Mouse (Mus musculus): ENCODE measurements around the gene Lamtor2. TPM values are rescaled to one million over a fixed set of nuclear protein-coding genes. Genes with fewer than 3 reads are reported as not detected.

Lamtor2 gene
- total and polyA plus RNA-seq, 2 experiments from 2014 or later, result 52.2 to 186 TPM

DNA sequence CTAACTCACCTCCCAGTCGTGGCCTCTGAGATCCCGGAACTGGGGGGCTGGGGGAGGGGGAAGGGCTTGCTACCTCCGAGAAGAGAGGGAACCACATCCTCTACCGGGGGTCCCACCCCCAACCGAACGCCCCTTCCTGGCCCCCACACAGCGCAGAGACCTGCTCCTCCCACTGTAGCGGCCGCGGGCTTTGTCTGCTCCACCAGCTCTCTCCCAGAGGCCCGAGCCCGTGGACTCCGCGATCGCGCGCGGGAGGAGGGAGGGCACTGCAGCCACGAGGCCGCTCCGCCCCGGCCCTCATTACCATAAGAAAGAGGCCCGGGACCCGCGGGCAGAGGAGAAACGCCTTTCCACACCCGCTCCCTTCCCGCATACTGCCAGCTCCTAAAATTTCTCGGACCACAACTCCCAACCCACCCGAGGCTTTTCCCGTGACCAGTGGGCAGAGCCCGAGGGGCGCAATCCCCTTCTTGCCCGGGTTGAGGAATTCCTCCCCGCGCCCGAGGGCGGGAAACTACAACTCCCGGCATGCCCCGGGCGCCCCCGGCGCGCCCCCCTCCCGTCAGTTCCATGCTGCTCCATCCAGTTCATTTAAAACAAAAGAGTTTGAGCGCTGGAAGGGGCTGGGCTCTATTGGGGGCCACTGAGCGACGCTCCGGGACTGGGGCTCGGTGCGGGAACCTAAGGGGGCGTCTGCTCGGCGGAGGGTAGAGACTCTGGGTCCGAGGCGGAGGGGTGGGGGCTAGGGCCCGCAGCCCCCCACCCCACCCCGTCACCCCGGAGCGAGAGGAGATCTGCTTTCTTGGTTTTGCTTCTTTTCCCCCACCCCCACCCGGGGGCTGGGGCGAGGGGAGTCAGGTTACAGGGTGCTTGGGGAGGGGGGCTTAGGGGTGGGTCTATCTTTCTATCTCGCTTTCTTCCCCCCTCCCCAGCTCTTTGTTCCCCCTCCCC, 21.3 kb downstream of the Lamtor2 start:
- Histone ChIP-seq H3K4me3 (ENCODE audit: low read depth, low read length) (peak overlapping the region; percentile 60), H3K4me2 (ENCODE audit: low read depth) (peak overlapping the region; percentile 78), H3K27me3 (ENCODE audit: insufficient read depth, low read length) (no peaks in the 10 kb centered on the region), H3K9me3 (ENCODE audit: low read length) (no peaks in the 10 kb centered on the region), H3K4me1 (ENCODE audit: insufficient read depth) (peaks cover 42% of the 10 kb centered on the region), H3K9ac (peak overlapping the region; percentile 100), H3K36me3 (ENCODE audit: insufficient read depth) (peaks cover 9% of the 10 kb centered on the region), H3K27ac (ENCODE audit: low read depth, low read length) (peak overlapping the region; percentile 99)
- no peak for TF ChIP-seq CTCF (IDR thresholded peaks at IDR 0.05; ENCODE audit: low read depth)
- ATAC-seq (peak; percentile 88), DNase-seq (peak; percentile 94)
- WGBS, result 1% methylated on average over 58 of the region's 63 CpGs

- Histone ChIP-seq H3K27me3 (ENCODE audit: insufficient read depth, low read length) (no peaks in the 10 kb centered on the region), H3K4me3 (ENCODE audit: low read depth, low read length) (peak overlapping the region; percentile 60), H3K4me2 (ENCODE audit: low read depth) (peak overlapping the region; percentile 78), H3K27ac (ENCODE audit: low read depth, low read length) (peak overlapping the region; percentile 99; the same call in 1 of the 2 replicates), H3K9ac (peak overlapping the region; percentile 100), H3K4me1 (ENCODE audit: insufficient read depth) (peaks cover 31% of the 10 kb centered on the region), H3K36me3 (ENCODE audit: insufficient read depth) (no peaks in the 10 kb centered on the region), H3K9me3 (ENCODE audit: low read length) (no peaks in the 10 kb centered on the region)
- 8% methylated on average over 11 of the region's 11 CpGs for WGBS
- DNase-seq, result no peak
- TF ChIP-seq CTCF (IDR thresholded peaks at IDR 0.05; ENCODE audit: low read depth), result no peak
- ATAC-seq, result no peak
Measured at GRCm38 (mm10) chr3:88530082-88530864, 22.6 kb downstream of the Lamtor2 start.

DNA sequence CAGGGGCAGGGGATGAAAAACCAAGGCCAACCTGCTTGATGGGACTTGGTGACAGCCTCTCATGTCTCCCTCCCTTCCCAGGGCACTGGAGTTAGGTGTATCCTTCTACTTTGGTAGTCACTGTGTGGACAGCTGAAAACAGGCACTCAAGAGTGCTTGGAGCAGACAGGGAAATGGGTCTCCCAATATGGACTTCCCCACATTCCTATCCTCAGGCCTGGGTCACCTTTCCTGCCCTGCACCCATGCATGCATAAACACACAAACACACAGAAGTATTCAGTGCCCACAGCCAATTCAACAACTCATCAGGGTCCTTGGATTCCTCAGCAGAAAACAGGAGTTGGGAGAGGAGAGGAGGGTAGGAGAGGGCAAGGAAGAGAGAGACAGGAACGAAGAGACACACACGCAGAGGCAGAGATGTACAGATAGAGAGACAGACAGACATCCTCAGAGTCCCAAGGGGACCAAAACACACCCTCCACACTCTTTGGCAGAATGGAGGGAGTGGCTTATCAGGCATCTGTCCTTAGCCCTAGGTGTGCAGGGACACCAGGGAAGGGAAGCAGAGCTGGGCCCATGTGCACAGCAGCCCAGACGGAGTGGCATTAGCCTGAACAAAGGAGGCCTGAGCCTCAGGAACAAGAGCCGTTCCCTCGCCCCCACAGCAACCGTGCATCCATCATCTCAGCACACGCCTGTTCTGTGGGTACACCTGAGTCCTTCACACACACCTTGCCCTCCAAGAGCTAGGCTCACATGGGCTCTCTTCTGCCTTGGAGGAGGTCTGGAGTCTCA, 23.5 kb downstream of the Lamtor2 start:
- Histone ChIP-seq H3K9ac (peak overlapping the region; percentile 100), H3K9me3 (ENCODE audit: low read length) (no peaks in the 10 kb centered on the region), H3K27me3 (ENCODE audit: insufficient read depth, low read length) (no peaks in the 10 kb centered on the region), H3K4me3 (ENCODE audit: low read depth, low read length) (peak overlapping the region; percentile 60), H3K36me3 (ENCODE audit: insufficient read depth) (peaks cover 7% of the 10 kb centered on the region; the same call in 1 of the 2 replicates), H3K27ac (ENCODE audit: low read depth, low read length) (0 out of 2 replicates have a peak overlapping the region, but pooled peaks have one; percentile 45), H3K4me1 (ENCODE audit: insufficient read depth) (peaks cover 27% of the 10 kb centered on the region), H3K4me2 (ENCODE audit: low read depth) (peak overlapping the region; percentile 78)
- no peak for DNase-seq
- 14% methylated on average over 7 of the region's 7 CpGs for WGBS
- no peak for ATAC-seq
- no peak for TF ChIP-seq CTCF (IDR thresholded peaks at IDR 0.05; ENCODE audit: low read depth)

DNA sequence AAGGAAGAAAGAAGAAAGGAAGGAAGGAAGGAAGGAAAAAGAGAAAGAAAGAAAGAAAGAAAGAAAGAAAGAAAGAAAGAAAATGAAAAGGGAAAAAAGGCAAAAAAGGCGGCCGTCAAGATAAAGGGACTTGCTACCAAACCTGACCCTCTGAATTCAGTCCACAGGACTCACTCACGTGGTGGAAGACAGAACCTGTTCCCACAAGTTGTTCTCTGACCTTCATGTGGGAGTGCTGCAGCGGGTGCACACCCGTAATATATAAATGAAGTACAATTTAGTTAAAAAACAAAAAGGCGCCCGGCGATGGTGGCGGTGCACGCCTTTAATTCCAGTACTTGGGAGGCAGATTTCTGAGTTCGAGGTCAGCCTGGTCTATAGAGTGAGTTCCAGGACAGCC, 24.2 kb downstream of the Lamtor2 start:
- no peak for TF ChIP-seq CTCF (IDR thresholded peaks at IDR 0.05; ENCODE audit: low read depth)
- Histone ChIP-seq H3K9me3 (ENCODE audit: low read length) (no peaks in the 10 kb centered on the region), H3K27ac (ENCODE audit: low read depth, low read length) (no peak overlapping the region), H3K4me1 (ENCODE audit: insufficient read depth) (peaks cover 27% of the 10 kb centered on the region), H3K9ac (peak overlapping the region; percentile 100; the same call in 1 of the 2 replicates), H3K36me3 (ENCODE audit: insufficient read depth) (peaks cover 11% of the 10 kb centered on the region; the same call in 1 of the 2 replicates), H3K27me3 (ENCODE audit: insufficient read depth, low read length) (no peaks in the 10 kb centered on the region), H3K4me2 (ENCODE audit: low read depth) (peak overlapping the region; percentile 78; the same call in 1 of the 2 replicates), H3K4me3 (ENCODE audit: low read depth, low read length) (no peak overlapping the region)
- ATAC-seq (no peak), DNase-seq (no peak)
- WGBS, result 74% methylated on average over 11 of the region's 11 CpGs

DNA sequence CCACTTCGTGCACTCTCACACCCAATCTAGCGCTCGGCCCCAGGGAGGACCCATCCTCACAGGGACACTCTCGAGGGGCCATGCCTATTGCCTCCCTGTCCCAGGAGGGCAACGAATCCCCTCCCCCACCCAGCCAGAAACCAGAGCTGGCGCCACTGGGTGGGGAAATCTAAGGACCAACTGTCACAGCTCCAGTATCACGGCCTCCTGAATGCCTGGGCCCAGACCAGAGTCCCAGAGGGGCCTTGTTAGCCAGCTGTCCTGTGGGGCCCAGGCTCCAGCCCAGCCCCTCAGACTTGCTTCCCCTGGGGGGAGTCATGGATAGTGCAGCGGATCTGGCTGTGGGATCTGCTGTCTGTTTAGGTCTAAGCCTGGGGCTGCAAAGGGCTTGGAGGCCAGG, 25.3 kb downstream of the Lamtor2 start:
- peak overlapping the region; percentile 33; the same call in 1 of the 2 replicates for H3K9ac ChIP-seq
- H3K36me3 ChIP-seq (ENCODE audit: insufficient read depth), result peaks cover 16% of the 10 kb centered on the region; the same call in 1 of the 2 replicates
- H3K4me3 ChIP-seq (ENCODE audit: low read depth, low read length), result no peak overlapping the region
- peak overlapping the region; percentile 27; the same call in 1 of the 2 replicates for H3K4me2 ChIP-seq (ENCODE audit: low read depth)
- peak overlapping the region; percentile 15; the same call in 1 of the 2 replicates for H3K27ac ChIP-seq (ENCODE audit: low read depth, low read length)
- H3K4me1 ChIP-seq (ENCODE audit: insufficient read depth), result peaks cover 27% of the 10 kb centered on the region
- H3K9me3 ChIP-seq (ENCODE audit: low read length), result no peaks in the 10 kb centered on the region
- H3K27me3 ChIP-seq (ENCODE audit: insufficient read depth, low read length), result no peaks in the 10 kb centered on the region
- ATAC-seq (no peak), DNase-seq (no peak)
- no peak for TF ChIP-seq CTCF (IDR thresholded peaks at IDR 0.05; ENCODE audit: low read depth)
- WGBS, result 34% methylated on average over 8 of the region's 8 CpGs

Data from forebrain, postnatal 0 days (tissue).